Mouse (Mus musculus) olfactory bulb, adult 2 months (tissue): ENCODE results near the gene Tctn1.

ENCODE experiments used
- CTCF ChIP-seq: fragments of 200-500 bp; IDR thresholded peaks from 2 replicates; pipeline ENCODE4 v1.5.1; 2012; ENCODE audit warnings: low read depth, mild to moderate bottlenecking, low read length, moderate library complexity; ENCODE audit not compliant: insufficient read depth
- POLR2A ChIP-seq: fragments of 200-500 bp; IDR thresholded peaks from 2 replicates; pipeline ENCODE4 v1.6.1; 2012; ENCODE audit warnings: mild to moderate bottlenecking, low read depth, low read length, moderate library complexity; ENCODE audit not compliant: insufficient read depth

- no peak for TF ChIP-seq POLR2A
- TF ChIP-seq CTCF, result no peak
Measured at GRCm38 (mm10) chr5:122258027-122258741, 6.1 kb downstream of the Tctn1 start.
